Mouse (Mus musculus): Measurements from ENCODE around the gene Filip1l. TPM values are rescaled to one million over a fixed set of nuclear protein-coding genes. Genes with fewer than 3 reads are reported as not detected.

The Filip1l gene
- polyA plus RNA-seq, 1 experiment = 4.3 TPM

- Histone ChIP-seq H3K27me3 (ENCODE audit: control insufficient read depth, insufficient read depth, low read length) (no peaks in the 10 kb centered on the region), H3K36me3 (ENCODE audit: control insufficient read depth, insufficient read depth, low read length) (no peaks in the 10 kb centered on the region), H3K4me1 (replicated peaks; ENCODE audit: control insufficient read depth, insufficient read depth, low read length) (peaks cover 31% of the 10 kb centered on the region), H3K27ac (ENCODE audit: control insufficient read depth, insufficient read depth, low read length) (peak overlapping the region; percentile 64), H3K4me3 (ENCODE audit: control insufficient read depth, insufficient read depth, low read length) (no peak overlapping the region)
- no peak for DNase-seq
- TF ChIP-seq CTCF (IDR thresholded peaks at IDR 0.05; ENCODE audit: borderline replicate concordance, control insufficient read depth, extremely low read depth, insufficient read depth, low read length, poor library complexity) = no peak
- no peak for TF ChIP-seq POLR2A (IDR thresholded peaks at IDR 0.05; ENCODE audit: control insufficient read depth, extremely low read depth, insufficient read depth, low read length, poor library complexity)
- WGBS = 59% methylated on average over 12 of the region's 12 CpGs
These were observed 117.5 kb downstream of the Filip1l start for GRCm38 (mm10) chr16:57470286-57470830.

- Histone ChIP-seq H3K4me3 (ENCODE audit: control insufficient read depth, insufficient read depth, low read length) (no peak overlapping the region), H3K4me1 (replicated peaks; ENCODE audit: control insufficient read depth, insufficient read depth, low read length) (peaks cover 26% of the 10 kb centered on the region), H3K27me3 (ENCODE audit: control insufficient read depth, insufficient read depth, low read length) (no peaks in the 10 kb centered on the region), H3K36me3 (ENCODE audit: control insufficient read depth, insufficient read depth, low read length) (no peaks in the 10 kb centered on the region), H3K27ac (ENCODE audit: control insufficient read depth, insufficient read depth, low read length) (no peak overlapping the region; the same call in 1 of the 2 replicates)
- TF ChIP-seq CTCF (IDR thresholded peaks at IDR 0.05; ENCODE audit: borderline replicate concordance, control insufficient read depth, extremely low read depth, insufficient read depth, low read length, poor library complexity) = no peak
- TF ChIP-seq POLR2A (IDR thresholded peaks at IDR 0.05; ENCODE audit: control insufficient read depth, extremely low read depth, insufficient read depth, low read length, poor library complexity) = no peak
- no peak for DNase-seq
These were observed 118.2 kb downstream of the Filip1l start for GRCm38 (mm10) chr16:57471071-57471470.

- 90% methylated on average over 10 of the region's 10 CpGs for WGBS
- no peak for TF ChIP-seq POLR2A (IDR thresholded peaks at IDR 0.05; ENCODE audit: control insufficient read depth, extremely low read depth, insufficient read depth, low read length, poor library complexity)
- TF ChIP-seq CTCF (IDR thresholded peaks at IDR 0.05; ENCODE audit: borderline replicate concordance, control insufficient read depth, extremely low read depth, insufficient read depth, low read length, poor library complexity) = no peak
- no peaks in the 10 kb centered on the region for H3K36me3 ChIP-seq (ENCODE audit: control insufficient read depth, insufficient read depth, low read length)
These were observed 120.7 kb downstream of the Filip1l start for GRCm38 (mm10) chr16:57473415-57474085.

GRCm38 (mm10) chr16:57478451-57478850 is 125.6 kb downstream of the Filip1l start:
- H3K36me3 ChIP-seq (ENCODE audit: control insufficient read depth, insufficient read depth, low read length) = no peaks in the 10 kb centered on the region
- no peak overlapping the region for H3K4me3 ChIP-seq (ENCODE audit: control insufficient read depth, insufficient read depth, low read length)
- peaks cover 5% of the 10 kb centered on the region for H3K4me1 ChIP-seq (replicated peaks; ENCODE audit: control insufficient read depth, insufficient read depth, low read length)
- H3K27me3 ChIP-seq (ENCODE audit: control insufficient read depth, insufficient read depth, low read length) = no peaks in the 10 kb centered on the region
- no peak for DNase-seq
- TF ChIP-seq POLR2A (IDR thresholded peaks at IDR 0.05; ENCODE audit: control insufficient read depth, extremely low read depth, insufficient read depth, low read length, poor library complexity) = no peak
- TF ChIP-seq CTCF (IDR thresholded peaks at IDR 0.05; ENCODE audit: borderline replicate concordance, control insufficient read depth, extremely low read depth, insufficient read depth, low read length, poor library complexity) = no peak
- 96% methylated on average over 2 of the region's 2 CpGs for WGBS
- H3K27ac ChIP-seq (ENCODE audit: control insufficient read depth, insufficient read depth, low read length) = no peak overlapping the region

More at GRCm38 (mm10) chr16:57473415-57474085, 120.7 kb downstream of the Filip1l start:
- Histone ChIP-seq H3K4me1 (replicated peaks; ENCODE audit: control insufficient read depth, insufficient read depth, low read length) (peaks cover 21% of the 10 kb centered on the region), H3K27ac (ENCODE audit: control insufficient read depth, insufficient read depth, low read length) (no peak overlapping the region), H3K27me3 (ENCODE audit: control insufficient read depth, insufficient read depth, low read length) (no peaks in the 10 kb centered on the region), H3K4me3 (ENCODE audit: control insufficient read depth, insufficient read depth, low read length) (no peak overlapping the region)
- DNase-seq = no peak

- Histone ChIP-seq H3K4me1 (replicated peaks; ENCODE audit: control insufficient read depth, insufficient read depth, low read length) (no peaks in the 10 kb centered on the region), H3K27me3 (ENCODE audit: control insufficient read depth, insufficient read depth, low read length) (no peaks in the 10 kb centered on the region), H3K36me3 (ENCODE audit: control insufficient read depth, insufficient read depth, low read length) (no peaks in the 10 kb centered on the region), H3K4me3 (ENCODE audit: control insufficient read depth, insufficient read depth, low read length) (no peak overlapping the region), H3K27ac (ENCODE audit: control insufficient read depth, insufficient read depth, low read length) (no peak overlapping the region)
- WGBS = 95% methylated on average over 5 of the region's 5 CpGs
- DNase-seq = no peak
- TF ChIP-seq CTCF (IDR thresholded peaks at IDR 0.05; ENCODE audit: borderline replicate concordance, control insufficient read depth, extremely low read depth, insufficient read depth, low read length, poor library complexity) (no peak), POLR2A (IDR thresholded peaks at IDR 0.05; ENCODE audit: control insufficient read depth, extremely low read depth, insufficient read depth, low read length, poor library complexity) (no peak)
These were observed 126.9 kb downstream of the Filip1l start for GRCm38 (mm10) chr16:57479776-57480175.

GRCm38 (mm10) chr16:57482264-57482663 is 129.4 kb downstream of the Filip1l start:
- Histone ChIP-seq H3K27ac (ENCODE audit: control insufficient read depth, insufficient read depth, low read length) (no peak overlapping the region), H3K4me3 (ENCODE audit: control insufficient read depth, insufficient read depth, low read length) (no peak overlapping the region), H3K36me3 (ENCODE audit: control insufficient read depth, insufficient read depth, low read length) (no peaks in the 10 kb centered on the region), H3K4me1 (replicated peaks; ENCODE audit: control insufficient read depth, insufficient read depth, low read length) (no peaks in the 10 kb centered on the region), H3K27me3 (ENCODE audit: control insufficient read depth, insufficient read depth, low read length) (no peaks in the 10 kb centered on the region)
- WGBS = 45% methylated on average over 6 of the region's 6 CpGs
- DNase-seq = no peak
- no peak for TF ChIP-seq POLR2A (IDR thresholded peaks at IDR 0.05; ENCODE audit: control insufficient read depth, extremely low read depth, insufficient read depth, low read length, poor library complexity)
- TF ChIP-seq CTCF (IDR thresholded peaks at IDR 0.05; ENCODE audit: borderline replicate concordance, control insufficient read depth, extremely low read depth, insufficient read depth, low read length, poor library complexity) = no peak
